Mouse (Mus musculus) intestine, postnatal 0 days (tissue): ENCODE measurements around the gene Arhgap24. TPM values are rescaled to one million over a fixed set of nuclear protein-coding genes. Genes with fewer than 3 reads are reported as not detected.

Experiments used
- ATAC-seq: fragments of 200-750 bp; cut with Nextera tagmentation; 2 replicates; pipeline ENCODE4 v1.8.0; 2017; ENCODE audit warnings: mild to moderate bottlenecking, moderate TSS enrichment, moderate library complexity
- H3K27ac ChIP-seq: fragments of 300-500 bp; sonication (generic); 2 replicates; pipeline ENCODE4 v1.5.1; 2014; ENCODE audit warnings: mild to moderate bottlenecking, low read depth, low read length, moderate library complexity
- H3K27me3 ChIP-seq: fragments of 300-500 bp; sonication (generic); replicated peaks from 2 replicates; pipeline ENCODE4 v1.6.1; 2014; ENCODE audit warnings: low read length, mixed read lengths; ENCODE audit not compliant: control insufficient read depth, insufficient read depth
- H3K36me3 ChIP-seq: fragments of 300-500 bp; sonication (generic); 2 replicates; pipeline ENCODE4 v1.6.1; 2014; ENCODE audit warnings: mild to moderate bottlenecking, moderate library complexity; ENCODE audit not compliant: control insufficient read depth, insufficient read depth
- H3K4me1 ChIP-seq: fragments of 300-500 bp; sonication (generic); replicated peaks from 2 replicates; pipeline ENCODE4 v1.6.1; 2014; ENCODE audit warnings: antibody characterized with exemption, low read length, mixed read lengths; ENCODE audit not compliant: control insufficient read depth, insufficient read depth
- H3K4me2 ChIP-seq: fragments of 300-500 bp; sonication (generic); replicated peaks from 2 replicates; pipeline ENCODE4 v1.6.1; 2014; ENCODE audit warnings: low read depth, mild to moderate bottlenecking, moderate library complexity
- H3K4me3 ChIP-seq: fragments of 300-500 bp; sonication (generic); 2 replicates; pipeline ENCODE4 v1.5.1; 2014; ENCODE audit warnings: low read depth, low read length
- H3K9ac ChIP-seq: fragments of 300-500 bp; sonication (generic); 2 replicates; pipeline ENCODE4 v1.6.1; 2014; ENCODE audit warnings: mild to moderate bottlenecking, low read depth, low read length
- H3K9me3 ChIP-seq: fragments of 300-500 bp; sonication (generic); 2 replicates; pipeline ENCODE4 v1.6.1; 2016; ENCODE audit warnings: mixed run types; ENCODE audit not compliant: control insufficient read depth
- CTCF ChIP-seq: sonication (generic); IDR thresholded peaks from 2 replicates; pipeline ENCODE4 v1.5.1; 2016; ENCODE audit warnings: low read depth, mild to moderate bottlenecking, control low read depth, antibody characterized with exemption, moderate library complexity
- WGBS: fragments of 180-500 bp; shearing (Covaris S2); extraction: QIAGEN DNeasy Blood & Tissue Kit; methylation state at CpG from one replicate; pipeline ENCODE4 v1.1.7; 2014; 5-methylcytosine and 5-hydroxymethylcytosine counted together
- polyA plus RNA-seq: library from polyadenylated mRNA; unstranded; fragments of >200 nt; fragmentation: Nextera tagmentation; extraction: Ambion mirVana; gene quantifications from 2 replicates; pipeline ENCODE4 v1.2.1, GENCODE M21; 2015

Arhgap24 gene
- polyA plus RNA-seq, 1 experiment from 2014 or later: 7.6 TPM

DNA sequence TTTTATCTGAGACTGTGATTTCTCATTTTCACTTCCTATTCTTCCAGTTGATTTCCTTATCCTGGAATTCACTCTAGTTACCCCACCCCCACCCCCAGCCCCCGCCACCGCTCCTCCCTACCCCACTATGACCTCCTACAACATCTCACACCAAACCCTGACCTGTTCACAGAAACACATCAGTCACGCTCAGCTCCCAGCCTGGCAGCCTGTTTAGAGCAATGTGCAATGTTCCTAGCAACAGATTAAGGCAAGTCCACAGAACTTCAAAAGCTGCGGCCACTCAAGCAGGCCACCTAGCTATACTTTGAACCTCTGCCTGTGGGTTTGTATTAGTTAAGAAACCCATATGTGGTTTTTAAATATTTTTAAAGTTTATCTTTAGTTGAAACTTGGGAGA lies 293.3 kb downstream of the Arhgap24 start:
- Histone ChIP-seq H3K4me2 (no peak overlapping the region), H3K4me1 (no peaks in the 10 kb centered on the region), H3K9ac (no peak overlapping the region), H3K36me3 (no peaks in the 10 kb centered on the region), H3K4me3 (no peak overlapping the region), H3K9me3 (no peaks in the 10 kb centered on the region), H3K27ac (no peak overlapping the region), H3K27me3 (no peaks in the 10 kb centered on the region)
- TF ChIP-seq CTCF: no peak
- 64% methylated on average over 4 of the region's 4 CpGs for WGBS
- no peak for ATAC-seq

DNA sequence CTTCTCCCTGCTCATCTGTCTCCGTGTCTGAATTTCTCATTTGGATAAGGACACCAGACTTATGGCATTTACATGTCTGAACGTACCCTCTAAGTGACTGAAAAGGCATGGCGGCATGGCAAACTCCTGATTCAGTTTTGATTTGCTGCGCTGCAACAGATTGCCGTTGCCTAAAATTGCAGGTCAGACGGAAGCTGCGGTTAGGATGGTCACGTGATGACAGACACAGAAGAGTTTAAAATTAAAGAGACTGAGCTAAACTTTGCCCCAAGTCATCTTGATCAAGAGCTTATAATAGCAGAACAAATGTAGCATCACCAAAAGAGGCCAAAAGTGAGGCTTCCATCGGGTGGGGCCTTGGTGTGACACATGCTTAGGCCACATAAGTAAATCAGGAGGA lies 296.1 kb downstream of the Arhgap24 start:
- no peak overlapping the region for H3K9ac ChIP-seq

DNA sequence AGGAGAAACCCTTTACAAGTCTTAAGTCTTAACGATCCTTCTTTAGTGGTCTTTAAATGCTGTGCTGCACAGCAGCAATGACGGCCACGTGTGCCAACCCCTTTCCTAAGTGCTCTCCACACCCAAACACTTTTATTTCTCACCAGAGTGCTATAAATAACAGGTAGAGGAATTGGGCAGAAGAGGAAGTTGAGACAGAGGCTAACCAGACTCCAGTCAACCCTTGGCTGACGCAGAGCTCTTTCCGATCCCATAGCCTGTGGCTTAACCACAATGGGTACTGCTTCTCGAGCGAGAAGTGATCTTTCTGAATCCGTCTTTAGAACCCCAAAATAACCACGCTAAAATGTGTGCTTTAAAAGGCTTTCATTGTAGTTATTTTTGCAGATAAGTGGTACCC lies 296.7 kb downstream of the Arhgap24 start:
- Histone ChIP-seq H3K4me1 (no peaks in the 10 kb centered on the region), H3K36me3 (no peaks in the 10 kb centered on the region), H3K9ac (no peak overlapping the region), H3K4me2 (no peak overlapping the region), H3K27ac (no peak overlapping the region), H3K9me3 (no peaks in the 10 kb centered on the region), H3K27me3 (no peaks in the 10 kb centered on the region), H3K4me3 (no peak overlapping the region)
- ATAC-seq: no peak
- 75% methylated on average over 9 of the region's 9 CpGs for WGBS
- TF ChIP-seq CTCF: no peak

More for the DNA sequence above, 296.1 kb downstream of the Arhgap24 start:
- Histone ChIP-seq H3K4me1 (no peaks in the 10 kb centered on the region), H3K27ac (no peak overlapping the region), H3K4me3 (no peak overlapping the region), H3K27me3 (no peaks in the 10 kb centered on the region), H3K36me3 (no peaks in the 10 kb centered on the region), H3K4me2 (no peak overlapping the region), H3K9me3 (no peaks in the 10 kb centered on the region)
- 93% methylated on average over 9 of the region's 9 CpGs for WGBS
- no peak for ATAC-seq
- no peak for TF ChIP-seq CTCF

GRCm38 (mm10) chr5:102778253-102778652 lies 297.1 kb downstream of the Arhgap24 start:
- Histone ChIP-seq H3K4me3 (no peak overlapping the region), H3K36me3 (no peaks in the 10 kb centered on the region), H3K27ac (no peak overlapping the region), H3K9ac (no peak overlapping the region), H3K27me3 (no peaks in the 10 kb centered on the region), H3K4me2 (no peak overlapping the region), H3K9me3 (no peaks in the 10 kb centered on the region), H3K4me1 (no peaks in the 10 kb centered on the region)
- ATAC-seq: no peak
- no peak for TF ChIP-seq CTCF
- 71% methylated on average over 5 of the region's 5 CpGs for WGBS

DNA sequence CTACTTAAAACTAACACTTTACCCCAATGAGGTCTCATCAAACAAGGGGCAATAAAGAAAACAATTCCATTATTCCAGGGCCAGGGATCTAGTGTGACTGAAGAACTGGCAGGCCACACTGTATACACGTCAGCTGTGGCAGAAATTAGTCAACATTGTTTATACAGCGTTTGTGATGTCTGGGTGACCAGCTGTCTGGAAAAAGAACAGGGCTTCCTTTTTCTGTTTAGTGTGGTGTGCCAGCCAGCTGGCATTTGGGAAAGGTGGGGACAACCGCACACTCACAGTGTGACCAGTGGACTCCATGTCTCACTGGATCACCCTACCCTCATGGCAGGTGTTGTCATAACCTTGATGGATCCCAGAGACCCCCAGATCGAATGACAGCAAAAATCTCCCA lies 302.4 kb downstream of the Arhgap24 start:
- 57% methylated on average over 4 of the region's 4 CpGs for WGBS
- ATAC-seq: no peak
- Histone ChIP-seq H3K9ac (no peak overlapping the region), H3K27ac (no peak overlapping the region), H3K4me1 (no peaks in the 10 kb centered on the region), H3K27me3 (no peaks in the 10 kb centered on the region), H3K9me3 (no peaks in the 10 kb centered on the region), H3K4me2 (no peak overlapping the region), H3K4me3 (no peak overlapping the region), H3K36me3 (no peaks in the 10 kb centered on the region)
- no peak for TF ChIP-seq CTCF

GRCm38 (mm10) chr5:102786123-102786522 lies 304.9 kb downstream of the Arhgap24 start:
- TF ChIP-seq CTCF: no peak
- Histone ChIP-seq H3K9ac (no peak overlapping the region), H3K36me3 (no peaks in the 10 kb centered on the region), H3K27me3 (no peaks in the 10 kb centered on the region), H3K9me3 (no peaks in the 10 kb centered on the region), H3K27ac (no peak overlapping the region), H3K4me2 (no peak overlapping the region), H3K4me1 (no peaks in the 10 kb centered on the region), H3K4me3 (no peak overlapping the region)
- WGBS: 65% methylated on average over 2 of the region's 2 CpGs
- ATAC-seq: no peak

GRCm38 (mm10) chr5:102788437-102788836 lies 307.2 kb downstream of the Arhgap24 start:
- no peak for ATAC-seq
- no peaks in the 10 kb centered on the region for H3K27me3 ChIP-seq
- H3K9ac ChIP-seq: no peak overlapping the region
- no peaks in the 10 kb centered on the region for H3K36me3 ChIP-seq
- no peak overlapping the region for H3K4me3 ChIP-seq
- no peaks in the 10 kb centered on the region for H3K9me3 ChIP-seq
- TF ChIP-seq CTCF: no peak
- WGBS: 67% methylated on average over 3 of the region's 3 CpGs
- no peak overlapping the region for H3K27ac ChIP-seq
- H3K4me2 ChIP-seq: no peak overlapping the region
- no peaks in the 10 kb centered on the region for H3K4me1 ChIP-seq
